Mouse (Mus musculus): ENCODE results near the gene Rprd2. TPM values are rescaled to one million over a fixed set of nuclear protein-coding genes. Genes with fewer than 3 reads are reported as not detected.

Gene Rprd2
- polyA plus RNA-seq, 1 experiment: 0.52 TPM

DNA sequence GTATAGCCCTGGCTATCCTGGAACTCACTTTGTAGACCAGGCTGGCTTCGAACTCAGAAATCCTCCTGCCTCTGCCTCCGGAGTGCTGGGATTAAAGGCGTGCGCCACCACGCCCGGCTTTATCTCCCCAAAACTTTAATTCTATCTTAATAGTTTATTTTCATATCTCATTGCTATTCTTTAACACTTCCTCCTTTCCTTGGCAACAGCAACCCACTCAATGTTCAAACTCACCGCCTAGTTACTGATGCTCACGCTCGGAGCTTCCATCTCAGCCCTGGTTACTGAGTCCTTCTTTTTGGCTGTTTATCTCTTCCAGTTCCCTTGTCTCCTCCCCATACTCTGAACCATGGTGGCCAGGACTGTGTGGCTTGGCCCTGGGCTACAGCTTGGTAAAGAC, 86.4 kb downstream of the Rprd2 start:
- no peaks in the 10 kb centered on the region for H3K9me3 ChIP-seq (ENCODE audit: control insufficient read depth, low read length)
- H3K36me3 ChIP-seq (ENCODE audit: control insufficient read depth): peaks cover 21% of the 10 kb centered on the region

DNA sequence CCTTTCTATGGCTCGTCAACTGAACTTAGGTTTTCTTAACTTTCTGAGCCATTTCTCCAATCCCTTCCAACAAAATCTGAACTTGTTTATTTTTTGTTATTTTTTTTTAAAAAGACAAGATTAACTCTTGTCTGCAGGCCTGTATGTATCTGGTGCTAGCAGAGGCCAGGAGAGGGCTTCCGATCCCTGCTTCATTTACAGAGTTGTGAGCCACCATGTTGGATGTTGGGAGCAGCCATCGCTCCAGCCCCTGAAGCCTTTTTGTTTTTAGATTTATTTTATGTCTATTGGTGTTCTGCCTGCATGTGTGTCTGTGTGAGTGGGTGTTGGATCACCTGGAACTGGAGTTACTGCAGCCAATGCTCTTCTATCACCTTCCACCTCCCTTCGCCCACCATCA, 86.9 kb downstream of the Rprd2 start:
- no peak overlapping the region for H3K4me3 ChIP-seq (replicated peaks)
- H3K27me3 ChIP-seq (ENCODE audit: control insufficient read depth): no peaks in the 10 kb centered on the region
- H3K36me3 ChIP-seq (ENCODE audit: control insufficient read depth): peaks cover 19% of the 10 kb centered on the region
- peaks cover 37% of the 10 kb centered on the region for H3K4me1 ChIP-seq (ENCODE audit: control insufficient read depth)
- no peaks in the 10 kb centered on the region for H3K9me3 ChIP-seq (ENCODE audit: control insufficient read depth, low read length)
- TF ChIP-seq GATA1 (IDR thresholded peaks at IDR 0.05; ENCODE audit: low read length): no peak
- TF ChIP-seq TAL1 (IDR thresholded peaks at IDR 0.05; ENCODE audit: low read length): no peak

More for the DNA sequence above, 86.4 kb downstream of the Rprd2 start:
- no peaks in the 10 kb centered on the region for H3K27me3 ChIP-seq (ENCODE audit: control insufficient read depth)
- peaks cover 37% of the 10 kb centered on the region for H3K4me1 ChIP-seq (ENCODE audit: control insufficient read depth)
- no peak overlapping the region for H3K4me3 ChIP-seq (replicated peaks)
- TF ChIP-seq GATA1 (IDR thresholded peaks at IDR 0.05; ENCODE audit: low read length) (no peak), TAL1 (IDR thresholded peaks at IDR 0.05; ENCODE audit: low read length) (no peak)

DNA sequence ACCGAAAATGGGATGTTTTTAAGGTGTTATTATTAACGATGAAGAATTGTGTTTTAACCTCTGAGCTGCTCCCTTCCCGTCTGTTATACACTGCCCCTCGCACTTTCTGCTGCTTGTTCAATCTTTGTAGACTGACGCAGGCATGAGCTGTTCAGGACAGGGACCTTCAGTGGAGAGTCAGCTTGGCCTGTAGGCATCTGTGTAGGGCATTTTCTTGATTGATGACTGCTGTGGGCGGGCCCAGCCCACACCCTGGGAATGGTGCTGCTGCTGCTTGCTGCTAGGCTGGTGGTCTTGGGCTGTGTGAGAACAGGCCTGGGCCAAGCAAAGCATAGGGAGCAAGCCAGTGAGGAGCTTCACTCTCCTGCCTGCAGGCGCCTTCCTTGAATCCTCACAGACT, 88.2 kb downstream of the Rprd2 start:
- Histone ChIP-seq H3K36me3 (ENCODE audit: control insufficient read depth) (peaks cover 5% of the 10 kb centered on the region), H3K9me3 (ENCODE audit: control insufficient read depth, low read length) (no peaks in the 10 kb centered on the region), H3K27me3 (ENCODE audit: control insufficient read depth) (no peaks in the 10 kb centered on the region), H3K4me3 (replicated peaks) (no peak overlapping the region), H3K4me1 (ENCODE audit: control insufficient read depth) (peaks cover 32% of the 10 kb centered on the region)
- no peak for TF ChIP-seq TAL1 (IDR thresholded peaks at IDR 0.05; ENCODE audit: low read length)
- TF ChIP-seq GATA1 (IDR thresholded peaks at IDR 0.05; ENCODE audit: low read length): no peak

DNA sequence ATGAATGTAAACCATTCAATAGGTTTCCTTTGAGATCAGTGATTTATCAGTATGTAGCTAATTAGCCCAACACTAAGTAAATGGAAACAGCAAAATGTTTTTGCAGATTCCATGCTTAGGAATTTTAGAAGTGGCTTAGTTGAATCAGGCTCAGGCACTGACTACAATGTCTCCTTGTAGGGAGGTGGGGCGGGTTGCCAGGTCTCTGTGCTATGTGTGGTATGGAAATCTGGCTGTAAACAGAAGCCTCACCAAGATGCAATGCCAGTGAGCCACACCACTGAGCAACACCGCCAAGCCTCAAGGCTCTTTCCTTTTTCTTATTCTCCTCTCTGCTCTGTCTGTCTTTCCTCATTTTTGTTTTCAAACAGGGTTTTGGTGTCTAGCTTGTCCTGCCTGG, 89.8 kb downstream of the Rprd2 start:
- H3K4me3 ChIP-seq (replicated peaks): no peak overlapping the region
- peaks cover 16% of the 10 kb centered on the region for H3K4me1 ChIP-seq (ENCODE audit: control insufficient read depth)
- TF ChIP-seq TAL1 (IDR thresholded peaks at IDR 0.05; ENCODE audit: low read length) (no peak), GATA1 (IDR thresholded peaks at IDR 0.05; ENCODE audit: low read length) (no peak)
- no peaks in the 10 kb centered on the region for H3K36me3 ChIP-seq (ENCODE audit: control insufficient read depth)
- H3K9me3 ChIP-seq (ENCODE audit: control insufficient read depth, low read length): no peaks in the 10 kb centered on the region
- no peaks in the 10 kb centered on the region for H3K27me3 ChIP-seq (ENCODE audit: control insufficient read depth)

DNA sequence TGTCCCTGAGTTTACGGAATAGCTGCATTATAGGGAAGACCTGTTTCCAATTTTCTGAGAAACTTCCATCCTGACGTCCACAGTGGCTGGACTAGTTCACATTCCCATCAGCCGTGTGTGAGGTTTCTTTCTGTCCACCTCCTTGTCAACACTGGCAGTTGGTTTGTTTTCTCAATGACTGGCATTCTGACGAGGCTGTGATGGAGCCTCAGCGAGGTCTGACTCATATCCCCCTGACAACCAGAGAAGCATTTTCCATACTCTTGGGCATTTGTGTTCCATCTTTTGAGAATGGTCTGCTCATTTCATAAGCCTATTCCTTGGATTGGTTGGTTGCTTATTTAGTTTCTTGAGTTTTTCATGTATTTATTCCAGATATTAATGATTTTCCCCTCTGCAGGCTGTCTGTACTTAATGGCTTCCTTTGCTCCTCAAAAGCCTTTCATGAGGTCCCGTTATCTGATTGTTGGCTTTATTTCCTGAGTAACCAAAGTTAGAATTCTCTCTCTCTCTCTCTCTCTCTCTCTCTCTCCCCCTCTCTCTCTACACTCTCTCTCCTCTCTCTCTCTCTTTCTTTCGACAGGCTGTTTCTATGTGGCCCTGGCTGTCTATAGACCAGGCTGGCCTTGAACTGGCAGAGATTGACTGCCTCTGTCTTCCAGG, 91.8 kb downstream of the Rprd2 start:
- Histone ChIP-seq H3K36me3 (ENCODE audit: control insufficient read depth) (no peaks in the 10 kb centered on the region), H3K27me3 (ENCODE audit: control insufficient read depth) (no peaks in the 10 kb centered on the region), H3K9me3 (ENCODE audit: control insufficient read depth, low read length) (no peaks in the 10 kb centered on the region), H3K4me1 (ENCODE audit: control insufficient read depth) (no peaks in the 10 kb centered on the region), H3K4me3 (replicated peaks) (no peak overlapping the region)
- no peak for TF ChIP-seq TAL1 (IDR thresholded peaks at IDR 0.05; ENCODE audit: low read length)
- TF ChIP-seq GATA1 (IDR thresholded peaks at IDR 0.05; ENCODE audit: low read length): no peak

DNA sequence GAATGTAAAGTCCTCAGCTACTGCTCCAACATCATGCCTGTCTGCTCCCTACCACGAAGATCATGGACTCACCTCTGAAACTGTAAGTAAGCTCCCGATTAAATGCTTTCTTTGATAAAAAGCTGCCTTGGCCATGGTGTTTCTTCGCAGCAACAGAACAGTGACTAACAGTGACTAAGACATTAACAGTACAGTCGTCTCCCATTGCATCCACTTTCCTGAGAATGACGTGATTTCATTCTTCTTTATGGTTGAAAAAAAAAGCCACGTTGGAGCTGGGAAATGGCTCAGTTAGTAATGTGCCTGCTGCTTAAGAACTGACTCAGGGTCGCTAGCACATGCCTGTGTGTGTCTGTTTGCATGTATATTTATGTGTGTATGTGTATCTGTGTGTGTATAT, 92.8 kb downstream of the Rprd2 start:
- H3K9me3 ChIP-seq (ENCODE audit: control insufficient read depth, low read length): no peaks in the 10 kb centered on the region
- no peaks in the 10 kb centered on the region for H3K36me3 ChIP-seq (ENCODE audit: control insufficient read depth)
- TF ChIP-seq GATA1 (IDR thresholded peaks at IDR 0.05; ENCODE audit: low read length) (no peak), TAL1 (IDR thresholded peaks at IDR 0.05; ENCODE audit: low read length) (no peak)
- H3K4me3 ChIP-seq (replicated peaks): no peak overlapping the region
- no peaks in the 10 kb centered on the region for H3K27me3 ChIP-seq (ENCODE audit: control insufficient read depth)
- H3K4me1 ChIP-seq (ENCODE audit: control insufficient read depth): no peaks in the 10 kb centered on the region

DNA sequence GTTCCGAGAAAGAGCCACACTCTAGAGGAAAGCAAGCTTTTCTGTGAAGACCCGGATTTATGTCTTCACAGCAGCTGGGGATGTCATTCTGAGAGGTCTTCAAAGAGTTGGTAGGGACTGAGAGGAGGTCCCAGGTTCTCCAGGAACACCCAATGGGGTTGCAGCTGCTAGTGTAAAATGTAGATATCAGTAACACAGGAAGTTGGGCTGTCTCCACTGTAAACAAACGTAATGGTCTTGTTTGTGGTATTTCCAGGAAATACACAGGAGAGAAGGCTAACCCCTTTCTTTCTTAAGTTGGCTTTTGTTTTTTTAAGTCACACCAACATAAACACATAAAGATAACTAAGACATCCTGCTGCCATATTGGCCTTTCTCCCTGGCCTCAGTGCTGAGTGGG, 96.3 kb downstream of the Rprd2 start:
- TF ChIP-seq TAL1 (IDR thresholded peaks at IDR 0.05; ENCODE audit: low read length) (no peak), GATA1 (IDR thresholded peaks at IDR 0.05; ENCODE audit: low read length) (no peak)
- H3K36me3 ChIP-seq (ENCODE audit: control insufficient read depth): no peaks in the 10 kb centered on the region
- no peak overlapping the region for H3K4me3 ChIP-seq (replicated peaks)
- no peaks in the 10 kb centered on the region for H3K4me1 ChIP-seq (ENCODE audit: control insufficient read depth)
- no peaks in the 10 kb centered on the region for H3K27me3 ChIP-seq (ENCODE audit: control insufficient read depth)
- H3K9me3 ChIP-seq (ENCODE audit: control insufficient read depth, low read length): no peaks in the 10 kb centered on the region

DNA sequence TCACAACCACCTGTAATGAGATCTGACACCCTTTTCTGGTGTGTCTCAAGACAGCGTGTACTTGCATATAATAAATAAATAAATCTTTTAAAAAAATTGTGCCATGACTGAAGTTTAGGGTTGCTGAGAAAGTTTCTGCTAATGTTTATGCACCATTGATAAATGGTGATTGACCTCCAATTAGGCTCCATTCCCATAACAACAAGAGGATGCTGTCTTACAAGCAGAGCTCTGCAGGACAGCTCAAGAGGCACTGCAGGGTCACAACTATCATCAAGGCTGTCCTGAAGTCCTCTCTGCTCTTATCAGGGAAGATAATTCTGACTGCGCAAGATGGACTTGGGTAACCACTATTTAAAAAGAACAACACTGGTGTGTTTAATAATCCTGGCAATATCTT, 100.5 kb downstream of the Rprd2 start:
- Histone ChIP-seq H3K4me3 (replicated peaks) (no peak overlapping the region), H3K27me3 (ENCODE audit: control insufficient read depth) (no peaks in the 10 kb centered on the region), H3K4me1 (ENCODE audit: control insufficient read depth) (no peaks in the 10 kb centered on the region), H3K36me3 (ENCODE audit: control insufficient read depth) (no peaks in the 10 kb centered on the region), H3K9me3 (ENCODE audit: control insufficient read depth, low read length) (peaks cover 2% of the 10 kb centered on the region; the same call in 1 of the 2 replicates)
- TF ChIP-seq GATA1 (IDR thresholded peaks at IDR 0.05; ENCODE audit: low read length) (no peak), TAL1 (IDR thresholded peaks at IDR 0.05; ENCODE audit: low read length) (no peak)

DNA sequence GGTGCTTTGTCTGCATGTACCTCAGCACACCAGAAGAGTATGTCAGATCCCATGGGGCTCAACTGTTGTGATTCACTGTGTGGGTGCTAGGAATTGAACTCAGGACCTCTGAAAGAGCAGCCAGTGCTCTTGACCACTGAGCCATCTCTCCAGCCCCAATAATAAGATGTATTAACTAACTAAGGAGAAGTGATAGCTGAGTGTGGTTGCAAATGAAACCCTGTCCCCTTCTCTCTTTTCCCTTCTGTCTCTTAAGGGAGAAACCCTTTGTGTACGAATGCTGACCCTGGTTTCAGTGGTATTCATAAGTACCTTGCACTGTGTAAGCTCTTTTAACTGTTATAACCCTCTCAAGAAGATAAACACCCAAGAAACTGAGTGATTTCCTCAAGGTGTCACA, 102.6 kb downstream of the Rprd2 start:
- no peaks in the 10 kb centered on the region for H3K36me3 ChIP-seq (ENCODE audit: control insufficient read depth)
- no peak overlapping the region for H3K4me3 ChIP-seq (replicated peaks)
- no peaks in the 10 kb centered on the region for H3K27me3 ChIP-seq (ENCODE audit: control insufficient read depth)
- TF ChIP-seq TAL1 (IDR thresholded peaks at IDR 0.05; ENCODE audit: low read length): no peak
- no peak for TF ChIP-seq GATA1 (IDR thresholded peaks at IDR 0.05; ENCODE audit: low read length)
- peaks cover 6% of the 10 kb centered on the region for H3K9me3 ChIP-seq (ENCODE audit: control insufficient read depth, low read length)
- no peaks in the 10 kb centered on the region for H3K4me1 ChIP-seq (ENCODE audit: control insufficient read depth)

Other genes starting within 250 kb of the Rprd2 start
- gene Golph3l, start 229.9 kb downstream of the Rprd2 start, polyA plus RNA-seq (2012): 0.73 and 0.99 TPM in 2 replicates
- 2.8 and 4.2 TPM in 2 replicates for gene Ensa, start 193.9 kb downstream of the Rprd2 start, polyA plus RNA-seq (2012)
- gene Mcl1, start 160.1 kb downstream of the Rprd2 start, polyA plus RNA-seq (2012): 31.1 and 36.9 TPM in 2 replicates
- 0.22 TPM in 1 of 2 replicates, not detected in the other for gene Adamtsl4, start 130.9 kb downstream of the Rprd2 start, polyA plus RNA-seq (2012)
- gene Ecm1, start 79.3 kb downstream of the Rprd2 start, polyA plus RNA-seq (2012): 0.59 and 0.89 TPM in 2 replicates
- 1.7 and 2.6 TPM in 2 replicates for gene Tars2, start 58.7 kb downstream of the Rprd2 start, polyA plus RNA-seq (2012)
- 1.3 and 1.6 TPM in 2 replicates for gene Prpf3, start 37.0 kb upstream of the Rprd2 start, polyA plus RNA-seq (2012)
- gene Mrps21, start 52.7 kb upstream of the Rprd2 start, polyA plus RNA-seq (2012): 17.3 and 50.1 TPM in 2 replicates
- 0.05 and 0.33 TPM in 2 replicates for gene Ciart, start 63.4 kb upstream of the Rprd2 start, polyA plus RNA-seq (2012)
- not detected in 2 replicates for gene BC028528, start 73.1 kb upstream of the Rprd2 start, polyA plus RNA-seq (2012)
- 3.5 and 4.3 TPM in 2 replicates for gene Aph1a, start 75.1 kb upstream of the Rprd2 start, polyA plus RNA-seq (2012)
- gene Car14, start 85.8 kb upstream of the Rprd2 start, polyA plus RNA-seq (2012): not detected in 2 replicates
- gene Anp32e, start 110.4 kb upstream of the Rprd2 start, polyA plus RNA-seq (2012): 32.3 and 36.6 TPM in 2 replicates
- 4.4 and 4.6 TPM in 2 replicates for gene Plekho1, start 177.1 kb upstream of the Rprd2 start, polyA plus RNA-seq (2012)
- 1.3 and 1.7 TPM in 2 replicates for gene Vps45, start 239.6 kb upstream of the Rprd2 start, polyA plus RNA-seq (2012)

Data from erythroblast, embryonic 14.5 days (primary cell).